16 mouse cellular contexts compared by ENCODE assay signal in the genomic region with DNA sequence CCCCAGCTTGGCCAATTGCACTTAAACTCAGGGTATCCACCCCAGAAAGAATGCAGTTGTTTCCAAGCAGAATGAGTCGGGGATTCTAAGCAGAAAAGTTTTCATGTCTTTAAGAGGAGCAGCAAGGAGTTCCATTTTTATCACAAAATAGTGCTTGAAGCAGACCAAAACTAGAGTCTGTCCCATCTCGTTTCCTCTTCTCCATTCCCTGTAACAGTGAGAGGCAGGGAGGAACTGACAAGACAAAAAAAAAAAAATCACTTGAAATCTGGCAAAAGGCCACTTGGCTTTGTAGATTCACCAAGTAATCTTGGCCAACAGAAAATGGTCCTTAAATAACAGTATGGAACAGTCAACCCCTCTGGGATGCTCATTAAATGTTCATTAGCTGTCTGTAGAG.
"Had no signal": no experiment of that assay in that cellular context is flagged by ENCODE, and none has a peak within 500 bp of the region (broad histone marks: within the 10 kb centered on the region; RNA-seq: fewer than 3 reads in every experiment).

No protein-coding gene starts in this region.

- H3K9me3 ChIP-seq: midbrain, embryonic 12.5 days; midbrain, embryonic 15.5 days; neural tube, embryonic 12.5 days had no signal

- H3K27ac ChIP-seq: kidney, postnatal 0 days; liver, embryonic 14.5 days; macrophage; midbrain, embryonic 12.5 days; midbrain, embryonic 15.5 days; neural tube, embryonic 12.5 days; neural tube, embryonic 15.5 days had no signal

- H3K9ac ChIP-seq: liver, embryonic 14.5 days; midbrain, embryonic 12.5 days; midbrain, embryonic 15.5 days; neural tube, embryonic 12.5 days; neural tube, embryonic 15.5 days had no signal

- H3K36me3 ChIP-seq: midbrain, embryonic 12.5 days; midbrain, embryonic 15.5 days; neural tube, embryonic 12.5 days; neural tube, embryonic 15.5 days had no signal

- H3K4me2 ChIP-seq: liver, embryonic 11.5 days; midbrain, embryonic 12.5 days; midbrain, embryonic 15.5 days; neural tube, embryonic 12.5 days; neural tube, embryonic 15.5 days had no signal

- H3K4me1 ChIP-seq: midbrain, embryonic 12.5 days; midbrain, embryonic 15.5 days; neural tube, embryonic 12.5 days; neural tube, embryonic 15.5 days had no signal

- ATAC-seq: intestine, postnatal 0 days; lung, postnatal 0 days; midbrain, embryonic 15.5 days had no signal

- H3K27me3 ChIP-seq: midbrain, embryonic 12.5 days; midbrain, embryonic 15.5 days; neural tube, embryonic 12.5 days; neural tube, embryonic 15.5 days had no signal

- H3K4me3 ChIP-seq: midbrain, embryonic 12.5 days; midbrain, embryonic 15.5 days; neural tube, embryonic 12.5 days; neural tube, embryonic 15.5 days had no signal

- DNase-seq: lung, adult 2 months; retina, postnatal 1 day; right cerebral cortex, postnatal 25 days; spleen, adult 18-20 months; thymus, adult 18-20 months; thymus, postnatal 4 days had no signal
